Mouse (Mus musculus): ENCODE measurements around the gene Ucp3. TPM values are rescaled to one million over a fixed set of nuclear protein-coding genes. Genes with fewer than 3 reads are reported as not detected.

Ucp3 gene
- total RNA-seq, 2 experiments from 2014 or later: 72.3 to 103 TPM

- intact Hi-C loops (cut with DNase I): no loop called here
- DNase-seq: no peak
Observed at GRCm38 (mm10) chr7:100496791-100497190, 24.0 kb downstream of the Ucp3 start.

GRCm38 (mm10) chr7:100497402-100497801, 24.6 kb downstream of the Ucp3 start:
- intact Hi-C loops (cut with DNase I): no loop called here
- no peak for DNase-seq

GRCm38 (mm10) chr7:100497982-100498381, 25.2 kb downstream of the Ucp3 start:
- intact Hi-C loops (cut with DNase I): no loop called here
- DNase-seq: no peak

- intact Hi-C loops (cut with DNase I): no loop called here
- DNase-seq: no peak
Observed at GRCm38 (mm10) chr7:100499465-100499864, 26.7 kb downstream of the Ucp3 start.

GRCm38 (mm10) chr7:100500276-100500977, 27.6 kb downstream of the Ucp3 start:
- peak; percentile 49 to 59 for DNase-seq
- intact Hi-C loops (cut with DNase I): no loop called here

GRCm38 (mm10) chr7:100501027-100501843, 28.4 kb downstream of the Ucp3 start:
- intact Hi-C loops (cut with DNase I): no loop called here
- peak in 1 of 2 experiments; percentile 62 for DNase-seq

GRCm38 (mm10) chr7:100501844-100502373, 29.1 kb downstream of the Ucp3 start:
- intact Hi-C loops (cut with DNase I): no loop called here
- DNase-seq: no peak

- DNase-seq: no peak
Observed at GRCm38 (mm10) chr7:100502374-100502922, 29.7 kb downstream of the Ucp3 start.

GRCm38 (mm10) chr7:100503076-100503475, 30.3 kb downstream of the Ucp3 start:
- intact Hi-C loops (cut with DNase I): no loop called here
- no peak for DNase-seq

More at GRCm38 (mm10) chr7:100502374-100502922, 29.7 kb downstream of the Ucp3 start:
- intact Hi-C loops (cut with DNase I): no loop called here

- intact Hi-C loops (cut with DNase I): no loop called here
- no peak for DNase-seq
Observed at GRCm38 (mm10) chr7:100504740-100505487, 32.1 kb downstream of the Ucp3 start.

GRCm38 (mm10) chr7:100506494-100506893, 33.7 kb downstream of the Ucp3 start:
- intact Hi-C loops (cut with DNase I): no loop called here
- no peak for DNase-seq

GRCm38 (mm10) chr7:100508670-100509069, 35.9 kb downstream of the Ucp3 start:
- intact Hi-C loops (cut with DNase I): no loop called here
- DNase-seq: no peak

- intact Hi-C loops (cut with DNase I): no loop called here
Observed at GRCm38 (mm10) chr7:100511602-100512001, 38.8 kb downstream of the Ucp3 start.

GRCm38 (mm10) chr7:100514573-100514972, 41.8 kb downstream of the Ucp3 start, which contains the start of gene Dnajb13:
Dnajb13 (minus strand) TSS chr7:100514960.
- no peak for DNase-seq
- intact Hi-C loops (cut with DNase I): no loop called here

More at GRCm38 (mm10) chr7:100511602-100512001, 38.8 kb downstream of the Ucp3 start:
- DNase-seq: no peak

GRCm38 (mm10) chr7:100520204-100520603, 47.4 kb downstream of the Ucp3 start:
- intact Hi-C loops (cut with DNase I): loop anchor here (1.0 to 10.0 kb wide), 5 partner anchors 143 to 347 kb away; no protein-coding TSS in a partner anchor

GRCm38 (mm10) chr7:100520663-100521285, 48.0 kb downstream of the Ucp3 start:
- DNase-seq: peak; percentile 88 to 90
- intact Hi-C loops (cut with DNase I): loop anchor here (1.0 to 10.0 kb wide), 5 partner anchors 143 to 347 kb away; no protein-coding TSS in a partner anchor

More at GRCm38 (mm10) chr7:100520204-100520603, 47.4 kb downstream of the Ucp3 start:
- no peak for DNase-seq

- DNase-seq: no peak
- intact Hi-C loops (cut with DNase I): loop anchor here (2.0 to 10.0 kb wide), 5 partner anchors 115 to 345 kb away; no protein-coding TSS in a partner anchor
Observed at GRCm38 (mm10) chr7:100522222-100522621, 49.4 kb downstream of the Ucp3 start.

GRCm38 (mm10) chr7:100524669-100525068, 51.9 kb downstream of the Ucp3 start:
- intact Hi-C loops (cut with DNase I): loop anchor here (5.0 to 10.0 kb wide), 4 partner anchors 158 to 343 kb away; no protein-coding TSS in a partner anchor

GRCm38 (mm10) chr7:100530766-100531165, 58.0 kb downstream of the Ucp3 start:
- no peak for DNase-seq
- intact Hi-C loops (cut with DNase I): no loop called here

More at GRCm38 (mm10) chr7:100524669-100525068, 51.9 kb downstream of the Ucp3 start:
- DNase-seq: no peak
